Mouse (Mus musculus): Measurements from ENCODE around the gene B4galt7. TPM values are rescaled to one million over a fixed set of nuclear protein-coding genes. Genes with fewer than 3 reads are reported as not detected.
"Not testable (repeated sequence)": the region's sequence is repeated elsewhere in the genome, so short reads cannot be mapped to it uniquely, and the experiment has no call there.

The B4galt7 gene
- polyA plus RNA-seq, 1 experiment from 2014 or later, result 11.3 TPM

GRCm38 (mm10) chr13:55573432-55573831 lies 26.3 kb upstream of the B4galt7 start, which contains the start of gene Tmed9:
Tmed9 (plus strand) TSS chr13:55573732.
- H3K4me2 ChIP-seq, result no peak within 1 kb of the TSS
- H3K4me1 ChIP-seq, result peaks cover 30% of the 10 kb centered on the region
- no peak within 1 kb of the TSS for H3K9ac ChIP-seq
- peaks cover 9% of the 10 kb centered on the region for H3K36me3 ChIP-seq
- no peak for ATAC-seq
- H3K9me3 ChIP-seq (replicated peaks), result no peaks in the 10 kb centered on the region
- H3K27me3 ChIP-seq (replicated peaks), result no peaks in the 10 kb centered on the region
- no peak within 1 kb of the TSS for H3K4me3 ChIP-seq
- 78% methylated on average over 2 of the region's 2 CpGs for WGBS (ENCODE audit: insufficient replicate concordance)
- no peak within 1 kb of the TSS for H3K27ac ChIP-seq

- no peak overlapping the region for H3K9ac ChIP-seq
- peaks cover 2% of the 10 kb centered on the region; the same call in 1 of the 2 replicates for H3K36me3 ChIP-seq
- no peak for ATAC-seq
- no peaks in the 10 kb centered on the region for H3K9me3 ChIP-seq (replicated peaks)
- peaks cover 24% of the 10 kb centered on the region for H3K4me1 ChIP-seq
- H3K4me3 ChIP-seq, result no peak overlapping the region
- no peaks in the 10 kb centered on the region for H3K27me3 ChIP-seq (replicated peaks)
- WGBS (ENCODE audit: insufficient replicate concordance), result 62% methylated on average over 5 of the region's 5 CpGs
- no peak overlapping the region for H3K4me2 ChIP-seq
- no peak overlapping the region for H3K27ac ChIP-seq
Measured at GRCm38 (mm10) chr13:55574321-55574720, 25.4 kb upstream of the B4galt7 start.

- WGBS (ENCODE audit: insufficient replicate concordance), result 50% methylated on average over 5 of the region's 5 CpGs
- H3K4me2 ChIP-seq, result no peak overlapping the region
- H3K9ac ChIP-seq, result no peak overlapping the region
- no peaks in the 10 kb centered on the region for H3K9me3 ChIP-seq (replicated peaks)
- H3K27ac ChIP-seq, result no peak overlapping the region
- no peaks in the 10 kb centered on the region for H3K27me3 ChIP-seq (replicated peaks)
- peaks cover 14% of the 10 kb centered on the region for H3K4me1 ChIP-seq
- H3K4me3 ChIP-seq, result no peak overlapping the region
- ATAC-seq, result no peak
- no peaks in the 10 kb centered on the region for H3K36me3 ChIP-seq
Measured at GRCm38 (mm10) chr13:55575932-55576331, 23.8 kb upstream of the B4galt7 start.

- not testable (repeated sequence) for H3K27me3 ChIP-seq (replicated peaks); H3K36me3 ChIP-seq; H3K4me3 ChIP-seq; H3K9me3 ChIP-seq (replicated peaks); H3K9ac ChIP-seq; H3K4me2 ChIP-seq; H3K4me1 ChIP-seq; H3K27ac ChIP-seq; ATAC-seq
- 68% methylated on average over 7 of the region's 7 CpGs for WGBS (ENCODE audit: insufficient replicate concordance)
Measured at GRCm38 (mm10) chr13:55576872-55577271, 22.8 kb upstream of the B4galt7 start.

- no peak overlapping the region for H3K9ac ChIP-seq
- H3K27ac ChIP-seq, result no peak overlapping the region
- no peaks in the 10 kb centered on the region for H3K9me3 ChIP-seq (replicated peaks)
- WGBS (ENCODE audit: insufficient replicate concordance), result 62% methylated on average over 4 of the region's 4 CpGs
- no peaks in the 10 kb centered on the region for H3K36me3 ChIP-seq
- ATAC-seq, result no peak
- no peaks in the 10 kb centered on the region for H3K4me1 ChIP-seq
- H3K4me2 ChIP-seq, result no peak overlapping the region
- 0 out of 2 replicates have a peak, but pooled peaks cover 2% of the 10 kb centered on the region for H3K27me3 ChIP-seq (replicated peaks)
- no peak overlapping the region for H3K4me3 ChIP-seq
Measured at GRCm38 (mm10) chr13:55578086-55578485, 21.6 kb upstream of the B4galt7 start.

- peak overlapping the region; percentile 79 for H3K4me2 ChIP-seq
- no peak overlapping the region for H3K9ac ChIP-seq
- peaks cover 24% of the 10 kb centered on the region for H3K4me1 ChIP-seq
- no peak overlapping the region for H3K27ac ChIP-seq
- peaks cover 32% of the 10 kb centered on the region for H3K36me3 ChIP-seq
- H3K27me3 ChIP-seq (replicated peaks), result peaks cover 9% of the 10 kb centered on the region; the same call in 1 of the 2 replicates
- H3K4me3 ChIP-seq, result no peak overlapping the region
- H3K9me3 ChIP-seq (replicated peaks), result no peaks in the 10 kb centered on the region
- ATAC-seq, result peak; percentile 23; the same call in 1 of the 2 replicates
- 71% methylated on average over 4 of the region's 4 CpGs for WGBS (ENCODE audit: insufficient replicate concordance)
Measured at GRCm38 (mm10) chr13:55591961-55592490, 7.7 kb upstream of the B4galt7 start.

- H3K9me3 ChIP-seq (replicated peaks), result no peaks in the 10 kb centered on the region
- H3K27ac ChIP-seq, result peak overlapping the region; percentile 70
- peaks cover 24% of the 10 kb centered on the region for H3K4me1 ChIP-seq
- H3K27me3 ChIP-seq (replicated peaks), result peaks cover 9% of the 10 kb centered on the region; the same call in 1 of the 2 replicates
- peak overlapping the region; percentile 79 for H3K4me2 ChIP-seq
- 4% methylated on average over 29 of the region's 29 CpGs for WGBS (ENCODE audit: insufficient replicate concordance)
- peak overlapping the region; percentile 94 for H3K9ac ChIP-seq
- ATAC-seq, result peak; percentile 96
- peak overlapping the region; percentile 95 for H3K4me3 ChIP-seq
- H3K36me3 ChIP-seq, result peaks cover 39% of the 10 kb centered on the region
Measured at GRCm38 (mm10) chr13:55592512-55593253, 7.0 kb upstream of the B4galt7 start.

- Histone ChIP-seq H3K27me3 (replicated peaks) (peaks cover 6% of the 10 kb centered on the region; the same call in 1 of the 2 replicates), H3K9ac (peak overlapping the region; percentile 94), H3K9me3 (replicated peaks) (no peaks in the 10 kb centered on the region), H3K4me2 (peak overlapping the region; percentile 79), H3K27ac (peak overlapping the region; percentile 70), H3K4me3 (peak overlapping the region; percentile 95), H3K36me3 (peaks cover 45% of the 10 kb centered on the region), H3K4me1 (peaks cover 24% of the 10 kb centered on the region)
- ATAC-seq, result peak; percentile 48
- WGBS (ENCODE audit: insufficient replicate concordance), result under 1% methylated on average over 31 of the region's 31 CpGs
Measured at GRCm38 (mm10) chr13:55593254-55593747, 6.4 kb upstream of the B4galt7 start.

- 90% methylated on average over 12 of the region's 12 CpGs for WGBS (ENCODE audit: insufficient replicate concordance)
- Histone ChIP-seq H3K9me3 (replicated peaks) (no peaks in the 10 kb centered on the region), H3K27me3 (replicated peaks) (no peaks in the 10 kb centered on the region), H3K4me2 (no peak overlapping the region), H3K4me3 (no peak overlapping the region), H3K27ac (no peak overlapping the region), H3K9ac (no peak overlapping the region), H3K36me3 (peaks cover 47% of the 10 kb centered on the region), H3K4me1 (peaks cover 39% of the 10 kb centered on the region)
- ATAC-seq, result no peak
Measured at GRCm38 (mm10) chr13:55595375-55595774, 4.3 kb upstream of the B4galt7 start.

GRCm38 (mm10) chr13:55596802-55597201 lies 2.9 kb upstream of the B4galt7 start:
- peaks cover 47% of the 10 kb centered on the region for H3K36me3 ChIP-seq
- no peak overlapping the region for H3K4me3 ChIP-seq
- ATAC-seq, result no peak
- no peak overlapping the region for H3K4me2 ChIP-seq
- H3K9me3 ChIP-seq (replicated peaks), result no peaks in the 10 kb centered on the region
- H3K9ac ChIP-seq, result no peak overlapping the region
- no peak overlapping the region for H3K27ac ChIP-seq
- 93% methylated on average over 12 of the region's 12 CpGs for WGBS (ENCODE audit: insufficient replicate concordance)
- H3K27me3 ChIP-seq (replicated peaks), result no peaks in the 10 kb centered on the region
- peaks cover 46% of the 10 kb centered on the region for H3K4me1 ChIP-seq

- no peak; the same call in 1 of the 2 replicates for ATAC-seq
Measured at GRCm38 (mm10) chr13:55600657-55601056, 961 bp downstream of the B4galt7 start.

GRCm38 (mm10) chr13:55601611-55602010 lies 1.9 kb downstream of the B4galt7 start:
- no peak for ATAC-seq
- Histone ChIP-seq H3K27me3 (replicated peaks) (no peaks in the 10 kb centered on the region), H3K4me2 (no peak overlapping the region), H3K4me1 (peaks cover 23% of the 10 kb centered on the region), H3K9ac (no peak overlapping the region), H3K4me3 (no peak overlapping the region), H3K36me3 (peaks cover 40% of the 10 kb centered on the region), H3K9me3 (replicated peaks) (no peaks in the 10 kb centered on the region), H3K27ac (no peak overlapping the region)
- 3% methylated on average over 3 of the region's 3 CpGs for WGBS (ENCODE audit: insufficient replicate concordance)

More at GRCm38 (mm10) chr13:55600657-55601056, 961 bp downstream of the B4galt7 start:
- peak overlapping the region; percentile 93 for H3K4me2 ChIP-seq
- H3K4me3 ChIP-seq, result peak overlapping the region; percentile 82
- peaks cover 44% of the 10 kb centered on the region for H3K36me3 ChIP-seq
- H3K27ac ChIP-seq, result no peak overlapping the region
- peak overlapping the region; percentile 80 for H3K9ac ChIP-seq
- H3K9me3 ChIP-seq (replicated peaks), result no peaks in the 10 kb centered on the region
- peaks cover 23% of the 10 kb centered on the region for H3K4me1 ChIP-seq
- WGBS (ENCODE audit: insufficient replicate concordance), result 4% methylated on average over 9 of the region's 9 CpGs
- no peaks in the 10 kb centered on the region for H3K27me3 ChIP-seq (replicated peaks)
